In the genomic region with DNA sequence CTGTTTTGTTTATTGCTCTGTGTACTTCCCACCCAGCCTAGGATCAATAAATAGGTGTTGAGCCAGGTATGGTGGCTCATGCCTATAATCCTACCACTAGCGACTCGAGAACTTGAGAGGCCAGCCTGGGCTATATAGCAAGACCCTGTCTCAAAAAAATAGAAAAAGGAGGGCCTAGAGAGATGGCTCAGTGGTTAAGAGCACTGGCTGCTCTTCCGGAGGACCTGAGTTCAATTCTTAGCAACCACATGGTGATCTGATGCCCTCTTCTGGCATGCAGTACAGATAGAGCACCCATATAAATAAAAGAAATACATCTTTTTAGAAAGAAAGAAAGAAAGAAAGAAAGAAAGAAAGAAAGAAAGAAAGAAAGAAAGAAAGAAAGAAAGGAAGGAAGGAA, we compare ENCODE assay signal across 1 mouse cellular context.
TF ChIP-seq lines count a peak whose summit lies in the region.

No protein-coding gene starts in this region.

TF ChIP-seq in MEL, 35 proteins besides CTCF, POLR2A, EP300 and RAD21:
- 0 out of 2 replicates have a peak, but pooled peaks have one; percentile 19 for TF ChIP-seq HCFC1 (IDR thresholded peaks at IDR 0.05; ENCODE audit: low read depth, low read length)
- no peak for TF ChIP-seq KAT2A (conservative IDR thresholded peaks at IDR 0.05; ENCODE audit: low read depth, low read length)
- no peak for TF ChIP-seq ETS1 (IDR thresholded peaks at IDR 0.05; ENCODE audit: low read depth, low read length)
- no peak for TF ChIP-seq ZKSCAN1 (IDR thresholded peaks at IDR 0.05; ENCODE audit: low read depth, low read length)
- TF ChIP-seq MAFK (IDR thresholded peaks at IDR 0.05; ENCODE audit: borderline replicate concordance, low read depth, low read length): no peak
- peak; percentile 94 for TF ChIP-seq TBP (IDR thresholded peaks at IDR 0.05; ENCODE audit: low read depth, low read length)
- TF ChIP-seq MYC (IDR thresholded peaks at IDR 0.05; ENCODE audit: low read depth, low read length): 0 out of 2 replicates have a peak, but pooled peaks have one; percentile 56
- peak; percentile 27; the same call in 1 of the 2 replicates for TF ChIP-seq ZC3H11A (IDR thresholded peaks at IDR 0.05; ENCODE audit: low read depth, low read length)
- no peak for TF ChIP-seq MAZ (IDR thresholded peaks at IDR 0.05; ENCODE audit: low read depth, low read length)
